Mouse (Mus musculus) heart, postnatal 0 days (tissue): ENCODE measurements around the gene Etnk2. TPM values are rescaled to one million over a fixed set of nuclear protein-coding genes. Genes with fewer than 3 reads are reported as not detected.
A peak's percentile ranks its signal among the peaks of the same experiment; 100 is the strongest.

Source experiments
- ATAC-seq: fragments of 200-750 bp; cut with Nextera tagmentation; 2 replicates; pipeline ENCODE4 v1.8.0; 2017; ENCODE audit warnings: low read depth, moderate number of reproducible peaks, moderate library complexity; ENCODE audit not compliant: insufficient read depth
- DNase-seq: peaks from one replicate; pipeline ENCODE4 v3.0.0-alpha.2; 2016; ENCODE audit warnings: low spot score
- H3K27ac ChIP-seq: fragments of 300-500 bp; sonication (generic); 2 replicates; pipeline ENCODE4 v1.5.1; 2014; ENCODE audit warnings: low read depth, mild to moderate bottlenecking
- H3K27me3 ChIP-seq: fragments of 300-500 bp; sonication (generic); 2 replicates; pipeline ENCODE4 v1.6.1; 2014; ENCODE audit warnings: low read length, mixed read lengths; ENCODE audit not compliant: control insufficient read depth, insufficient read depth
- H3K36me3 ChIP-seq: fragments of 300-500 bp; sonication (generic); replicated peaks from 2 replicates; pipeline ENCODE4 v1.6.1; 2014; ENCODE audit warnings: low read length, mixed read lengths; ENCODE audit not compliant: control insufficient read depth, insufficient read depth
- H3K4me1 ChIP-seq: fragments of 300-500 bp; sonication (generic); 2 replicates; pipeline ENCODE4 v1.6.1; 2014; ENCODE audit warnings: antibody characterized with exemption; ENCODE audit not compliant: control insufficient read depth, insufficient read depth
- H3K4me2 ChIP-seq: fragments of 300-500 bp; sonication (generic); 2 replicates; pipeline ENCODE4 v1.6.1; 2014; ENCODE audit warnings: low read depth, mild to moderate bottlenecking, low read length, moderate library complexity
- H3K4me3 ChIP-seq: fragments of 300-500 bp; sonication (generic); 2 replicates; pipeline ENCODE4 v1.5.1; 2014; ENCODE audit warnings: low read depth, low read length
- H3K9ac ChIP-seq: fragments of 300-500 bp; sonication (generic); replicated peaks from 2 replicates; pipeline ENCODE4 v1.6.1; 2014; ENCODE audit warnings: low read depth, low read length, mixed read lengths
- H3K9me3 ChIP-seq: fragments of 300-500 bp; sonication (generic); replicated peaks from 2 replicates; pipeline ENCODE4 v1.6.1; 2016; ENCODE audit warnings: low read length; ENCODE audit not compliant: control insufficient read depth
- CTCF ChIP-seq: IDR thresholded peaks from 2 replicates; pipeline ENCODE4 v1.5.1; 2016; ENCODE audit warnings: antibody characterized with exemption, control low read depth, low read depth
- EP300 ChIP-seq: IDR thresholded peaks from 2 replicates; pipeline ENCODE4 v1.6.1; 2016; ENCODE audit warnings: antibody characterized with exemption, low read depth
- WGBS: fragments of 180-500 bp; shearing (Covaris S2); extraction: QIAGEN DNeasy Blood & Tissue Kit; methylation state at CpG from one replicate; pipeline ENCODE4 v1.1.7; 2014; 5-methylcytosine and 5-hydroxymethylcytosine counted together
- polyA plus RNA-seq: library from polyadenylated mRNA; unstranded; fragments of >200 nt; fragmentation: Nextera tagmentation; extraction: Ambion mirVana; gene quantifications from 2 replicates; pipeline ENCODE4 v1.2.1, GENCODE M21; 2015
- total RNA-seq: library from RNA; depleted of rRNA; stranded (reverse); fragments of >200 nt; gene quantifications from 2 replicates; pipeline ENCODE4 v1.2.3, GENCODE M21; 2014; ENCODE audit warnings: low replicate concordance

The Etnk2 gene
- total and polyA plus RNA-seq, 2 experiments from 2014 or later, result 0.31 to 0.97 TPM

GRCm38 (mm10) chr1:133411506-133412147, 48.3 kb downstream of the Etnk2 start:
- Histone ChIP-seq H3K36me3 (no peaks in the 10 kb centered on the region), H3K27ac (no peak overlapping the region), H3K9me3 (no peaks in the 10 kb centered on the region), H3K9ac (no peak overlapping the region), H3K4me2 (no peak overlapping the region), H3K4me1 (peaks cover 11% of the 10 kb centered on the region; the same call in 1 of the 2 replicates), H3K27me3 (no peaks in the 10 kb centered on the region), H3K4me3 (no peak overlapping the region)
- DNase-seq (no peak), ATAC-seq (no peak)
- TF ChIP-seq EP300 (no peak), CTCF (no peak)
- 80% methylated on average over 8 of the region's 8 CpGs for WGBS

GRCm38 (mm10) chr1:133412941-133413340, 49.6 kb downstream of the Etnk2 start:
- TF ChIP-seq CTCF (no peak), EP300 (no peak)
- peak; percentile 26; the same call in 1 of the 2 replicates for ATAC-seq
- H3K4me1 ChIP-seq, result peaks cover 23% of the 10 kb centered on the region
- H3K27me3 ChIP-seq, result no peaks in the 10 kb centered on the region
- H3K4me2 ChIP-seq, result no peak overlapping the region
- H3K36me3 ChIP-seq, result no peaks in the 10 kb centered on the region
- H3K4me3 ChIP-seq, result no peak overlapping the region
- no peaks in the 10 kb centered on the region for H3K9me3 ChIP-seq
- 68% methylated on average over 9 of the region's 9 CpGs for WGBS
- peak overlapping the region; percentile 54; the same call in 1 of the 2 replicates for H3K27ac ChIP-seq
- no peak overlapping the region for H3K9ac ChIP-seq
- no peak for DNase-seq

- TF ChIP-seq EP300 (no peak), CTCF (no peak)
- H3K27ac ChIP-seq, result no peak overlapping the region
- DNase-seq, result no peak
- H3K4me2 ChIP-seq, result no peak overlapping the region
- no peaks in the 10 kb centered on the region for H3K27me3 ChIP-seq
- H3K9me3 ChIP-seq, result no peaks in the 10 kb centered on the region
- WGBS, result 62% methylated on average over 7 of the region's 7 CpGs
- H3K4me1 ChIP-seq, result peaks cover 23% of the 10 kb centered on the region
- H3K9ac ChIP-seq, result no peak overlapping the region
- no peaks in the 10 kb centered on the region for H3K36me3 ChIP-seq
- ATAC-seq, result no peak
- H3K4me3 ChIP-seq, result no peak overlapping the region
Observed at GRCm38 (mm10) chr1:133415086-133415485, 51.7 kb downstream of the Etnk2 start.

- no peak overlapping the region for H3K27ac ChIP-seq
- TF ChIP-seq EP300, result no peak
- TF ChIP-seq CTCF, result no peak
Observed at GRCm38 (mm10) chr1:133415505-133415904, 52.1 kb downstream of the Etnk2 start.

GRCm38 (mm10) chr1:133416472-133416871, 53.1 kb downstream of the Etnk2 start:
- TF ChIP-seq CTCF (no peak), EP300 (no peak)

More at GRCm38 (mm10) chr1:133415505-133415904, 52.1 kb downstream of the Etnk2 start:
- WGBS, result 70% methylated on average over 6 of the region's 6 CpGs
- peaks cover 23% of the 10 kb centered on the region for H3K4me1 ChIP-seq
- H3K4me3 ChIP-seq, result no peak overlapping the region
- no peak overlapping the region for H3K9ac ChIP-seq
- H3K27me3 ChIP-seq, result no peaks in the 10 kb centered on the region
- ATAC-seq (no peak), DNase-seq (no peak)
- H3K4me2 ChIP-seq, result no peak overlapping the region
- H3K36me3 ChIP-seq, result no peaks in the 10 kb centered on the region
- no peaks in the 10 kb centered on the region for H3K9me3 ChIP-seq

GRCm38 (mm10) chr1:133417113-133417512, 53.7 kb downstream of the Etnk2 start:
- no peak overlapping the region for H3K9ac ChIP-seq
- TF ChIP-seq EP300 (no peak), CTCF (no peak)
- no peaks in the 10 kb centered on the region for H3K9me3 ChIP-seq
- no peak overlapping the region for H3K4me2 ChIP-seq
- no peak for ATAC-seq
- DNase-seq, result no peak
- WGBS, result 71% methylated on average over 3 of the region's 3 CpGs
- no peak overlapping the region for H3K27ac ChIP-seq
- H3K27me3 ChIP-seq, result no peaks in the 10 kb centered on the region
- H3K4me3 ChIP-seq, result no peak overlapping the region
- no peaks in the 10 kb centered on the region for H3K36me3 ChIP-seq
- H3K4me1 ChIP-seq, result peaks cover 23% of the 10 kb centered on the region

More at GRCm38 (mm10) chr1:133416472-133416871, 53.1 kb downstream of the Etnk2 start:
- H3K36me3 ChIP-seq, result no peaks in the 10 kb centered on the region
- ATAC-seq (no peak), DNase-seq (no peak)
- 85% methylated on average over 7 of the region's 7 CpGs for WGBS
- no peak overlapping the region for H3K4me3 ChIP-seq
- peaks cover 23% of the 10 kb centered on the region for H3K4me1 ChIP-seq
- no peak overlapping the region for H3K4me2 ChIP-seq
- H3K9ac ChIP-seq, result no peak overlapping the region
- H3K27me3 ChIP-seq, result no peaks in the 10 kb centered on the region
- no peak overlapping the region for H3K27ac ChIP-seq
- no peaks in the 10 kb centered on the region for H3K9me3 ChIP-seq
